Mouse (Mus musculus) urinary bladder, postnatal 10 days (tissue): Measurements from ENCODE around the gene Exosc10.
A peak's percentile ranks its signal among the peaks of the same experiment; 100 is the strongest.

Experiments used
- DNase-seq: peaks from one replicate; pipeline ENCODE4 v3.0.0; 2022; ENCODE audit warnings: low spot score

The Exosc10 gene

GRCm38 (mm10) chr4:148558297-148559000, at the start of gene Exosc10:
Gene Exosc10, plus strand, starts transcription at chr4:148558429.
- peak; percentile 60 for DNase-seq

- DNase-seq: no peak
These were observed 48.7 kb upstream of the Exosc10 start for GRCm38 (mm10) chr4:148509450-148510084.

GRCm38 (mm10) chr4:148510691-148511090, 47.5 kb upstream of the Exosc10 start:
- no peak for DNase-seq

GRCm38 (mm10) chr4:148511334-148511733, 46.9 kb upstream of the Exosc10 start:
- DNase-seq: no peak

GRCm38 (mm10) chr4:148513021-148513559, 45.1 kb upstream of the Exosc10 start:
- no peak for DNase-seq

- DNase-seq: no peak
These were observed 42.9 kb upstream of the Exosc10 start for GRCm38 (mm10) chr4:148515313-148515712.

- DNase-seq: no peak
These were observed 40.4 kb upstream of the Exosc10 start for GRCm38 (mm10) chr4:148517809-148518208.

- no peak for DNase-seq
These were observed 39.9 kb upstream of the Exosc10 start for GRCm38 (mm10) chr4:148518235-148518795.

- DNase-seq: no peak
These were observed 34.7 kb upstream of the Exosc10 start for GRCm38 (mm10) chr4:148523538-148523937.

GRCm38 (mm10) chr4:148527158-148527910, 30.9 kb upstream of the Exosc10 start:
- DNase-seq: no peak

GRCm38 (mm10) chr4:148530351-148530750, 27.9 kb upstream of the Exosc10 start:
- DNase-seq: no peak

- no peak for DNase-seq
These were observed 27.5 kb upstream of the Exosc10 start for GRCm38 (mm10) chr4:148530778-148531177.

GRCm38 (mm10) chr4:148531341-148531740, 26.9 kb upstream of the Exosc10 start:
- DNase-seq: no peak

- DNase-seq: no peak
These were observed 25.7 kb upstream of the Exosc10 start for GRCm38 (mm10) chr4:148532516-148532915.

GRCm38 (mm10) chr4:148533613-148534328, 24.5 kb upstream of the Exosc10 start:
- no peak for DNase-seq

- DNase-seq: no peak
These were observed 22.4 kb upstream of the Exosc10 start for GRCm38 (mm10) chr4:148535876-148536275.

GRCm38 (mm10) chr4:148549106-148549505, 9.1 kb upstream of the Exosc10 start:
- DNase-seq: no peak

- DNase-seq: no peak
These were observed 463 bp upstream of the Exosc10 start for GRCm38 (mm10) chr4:148557766-148558165.

GRCm38 (mm10) chr4:148562676-148563075, 4.4 kb downstream of the Exosc10 start:
- DNase-seq: no peak

- DNase-seq: no peak
These were observed 5.4 kb downstream of the Exosc10 start for GRCm38 (mm10) chr4:148563595-148563994.

GRCm38 (mm10) chr4:148570138-148570537, 11.9 kb downstream of the Exosc10 start:
- DNase-seq: no peak
